Mouse (Mus musculus) cerebellum, postnatal 25 days (tissue): ENCODE data around the gene Pbxip1.
A peak's percentile ranks its signal among the peaks of the same experiment; 100 is the strongest.

Experiments
- DNase-seq, 2 experiments: peaks; one replicate each; pipeline ENCODE4 v3.0.0; 2021; ENCODE audit warnings: mixed read lengths in 2 of 2

Gene Pbxip1

DNA sequence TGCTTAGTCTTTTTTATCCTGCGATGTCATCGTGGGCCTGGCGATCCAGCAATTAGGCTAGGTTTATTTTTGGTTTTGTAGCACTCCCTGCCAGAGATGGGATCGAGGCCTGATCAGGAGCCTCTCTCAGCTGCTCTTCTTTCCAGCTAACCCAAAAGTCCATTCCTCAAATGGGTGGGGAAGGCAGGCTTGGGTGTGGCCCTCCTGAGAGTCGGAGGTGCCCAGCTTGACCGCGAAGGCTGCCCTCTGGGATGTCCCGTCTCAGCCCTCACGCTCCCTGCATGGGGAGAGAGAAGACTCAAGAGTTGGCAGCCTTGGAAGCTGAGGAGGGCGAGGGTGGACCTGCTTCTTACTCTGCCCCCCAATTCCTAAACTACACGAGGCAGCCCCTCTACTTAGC lies 2.0 kb upstream of the Pbxip1 start:
- no peak for DNase-seq

DNA sequence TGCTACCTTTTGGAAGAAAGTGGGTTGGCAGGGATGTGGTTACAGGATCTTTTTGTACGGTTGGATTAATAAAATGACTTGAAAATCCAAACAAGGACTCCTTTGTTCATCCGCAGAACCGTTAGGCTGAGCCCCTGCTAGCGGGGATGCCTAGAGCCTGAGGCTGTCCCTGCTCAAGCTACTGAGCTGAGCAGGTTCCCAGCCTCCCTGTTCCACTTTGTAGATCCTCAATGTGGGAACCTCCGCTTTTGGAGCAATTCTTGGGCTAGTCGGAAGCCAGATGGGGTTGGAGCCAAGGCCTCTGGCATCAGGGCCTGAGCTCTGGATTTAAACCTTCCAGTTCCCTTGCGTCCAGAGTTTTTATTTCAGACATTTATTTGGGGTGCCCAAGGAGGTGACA lies 1.5 kb upstream of the Pbxip1 start:
- no peak for DNase-seq

- DNase-seq: no peak
These were observed 763 bp downstream of the Pbxip1 start for GRCm38 (mm10) chr3:89437269-89437668.

DNA sequence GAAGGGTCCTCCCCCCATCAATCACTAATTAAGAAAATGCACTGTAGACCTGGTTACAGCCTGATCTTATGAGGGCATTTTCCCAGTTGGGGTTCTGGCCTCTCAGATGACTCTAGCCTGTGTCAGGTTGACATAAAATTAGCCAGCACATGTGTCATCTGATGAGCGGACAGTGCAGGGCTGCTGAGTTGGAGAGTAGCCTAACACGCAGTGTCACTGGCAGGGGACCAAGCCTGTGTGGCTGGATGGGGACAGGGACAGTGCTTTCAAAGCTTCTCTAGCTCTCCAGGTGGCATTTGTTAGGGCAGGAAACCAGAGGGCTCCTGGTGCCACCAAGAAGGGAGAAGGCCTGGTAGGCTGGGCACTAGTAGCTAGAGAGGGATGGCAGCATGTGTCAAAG lies 4.2 kb downstream of the Pbxip1 start:
- no peak for DNase-seq

DNA sequence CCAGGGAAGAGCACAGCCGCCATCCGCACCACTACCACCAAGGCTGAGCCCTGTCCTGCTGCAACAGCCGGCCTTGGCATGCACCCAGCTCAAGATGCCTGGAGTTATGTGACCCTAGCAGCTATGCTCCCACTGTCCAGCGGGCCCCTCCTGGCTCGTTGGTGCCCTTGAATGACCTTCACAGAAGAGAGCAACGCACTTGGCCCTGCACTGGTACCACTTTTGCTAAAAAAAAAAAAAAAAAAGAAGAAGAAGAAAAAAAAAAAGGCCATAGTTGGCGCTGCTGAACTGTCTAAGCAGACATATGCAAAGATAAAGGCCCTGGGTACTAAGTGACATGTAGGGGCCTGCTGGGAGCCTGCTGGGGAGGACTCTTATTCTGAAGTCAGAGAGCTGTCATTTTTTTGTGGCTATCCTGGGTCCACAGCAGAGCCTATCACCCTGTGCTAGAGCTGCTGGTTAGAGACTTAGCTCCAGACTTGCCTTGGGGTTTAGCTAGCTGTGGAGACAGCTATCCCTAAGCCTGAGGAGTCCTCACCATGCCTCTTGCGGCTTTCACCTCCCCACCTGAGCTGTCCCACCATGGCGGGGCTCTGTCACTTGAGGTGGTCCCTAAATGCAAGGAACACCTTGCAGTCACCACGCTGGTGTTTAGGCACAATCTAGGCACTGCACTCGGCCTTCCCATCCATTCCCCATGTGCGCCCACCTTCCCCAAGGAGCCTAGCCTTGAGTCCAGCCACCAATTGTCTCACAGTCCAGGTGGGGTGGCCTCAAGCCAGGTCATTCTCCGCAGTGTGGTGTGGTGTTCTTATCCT lies 12.4 kb downstream of the Pbxip1 start:
- DNase-seq: peak; percentile 26 to 62

DNA sequence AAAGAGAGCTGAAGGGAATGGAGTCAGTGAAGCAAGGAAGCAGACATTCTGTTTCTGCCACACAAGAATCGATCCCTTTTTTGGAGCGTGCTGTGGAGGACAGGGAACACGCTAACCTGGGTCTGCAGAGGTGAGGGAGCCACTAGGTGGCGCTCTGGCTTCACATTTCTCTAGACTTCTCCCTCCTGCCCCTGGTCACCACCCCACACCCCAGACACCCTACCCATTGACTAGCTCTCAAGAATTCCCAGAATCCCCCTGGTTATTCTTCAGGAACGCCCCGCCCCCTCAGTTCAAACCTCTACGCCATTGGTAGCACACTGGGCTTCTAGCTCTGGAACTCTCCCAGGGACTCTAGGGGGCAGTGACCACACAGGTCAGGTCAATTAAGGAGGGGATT lies 13.0 kb downstream of the Pbxip1 start:
- peak; percentile 83 to 88 for DNase-seq

GRCm38 (mm10) chr3:89451916-89452315 lies 15.4 kb downstream of the Pbxip1 start:
- no peak for DNase-seq

DNA sequence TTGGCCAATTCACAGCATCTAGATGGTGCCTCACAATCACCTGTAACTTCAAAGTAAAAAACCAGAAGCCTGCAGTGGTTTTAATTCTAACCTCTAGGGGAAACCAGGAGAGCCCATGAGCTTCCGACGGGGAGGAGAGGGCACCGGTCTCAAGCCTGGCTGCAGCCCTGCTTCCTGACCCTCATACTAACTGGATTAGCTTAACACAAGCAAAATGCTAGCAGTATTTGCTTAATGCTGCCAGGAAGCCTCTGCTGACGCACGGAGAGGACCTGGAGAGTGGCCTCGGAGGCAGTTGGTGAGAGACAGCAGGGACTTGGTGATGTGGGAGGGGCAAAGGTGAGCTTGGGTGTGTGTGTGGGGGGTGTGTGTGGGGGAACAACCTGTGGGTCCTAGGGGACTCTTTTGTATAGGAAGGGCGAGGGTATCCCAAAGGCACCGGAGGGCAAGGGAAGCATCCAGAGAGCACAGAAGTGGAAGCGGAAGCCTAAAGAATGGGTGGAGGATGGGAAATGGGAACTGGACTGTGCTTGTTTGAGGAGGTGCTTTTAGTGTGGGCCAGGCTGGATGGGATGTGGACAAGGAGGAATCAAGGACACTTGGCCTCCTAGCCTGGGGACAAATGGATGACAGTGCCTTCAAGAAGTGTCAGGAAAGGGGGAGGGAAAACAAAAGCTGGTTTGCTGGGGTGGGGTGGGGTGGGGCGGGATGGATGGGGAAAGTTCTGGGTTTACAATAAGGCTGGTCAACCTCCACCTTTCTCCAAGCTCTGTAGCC lies 18.1 kb downstream of the Pbxip1 start, which contains the start of gene Pmvk:
TSS of gene Pmvk (plus strand) at position 141 of the 777 bp plus-strand sequence.
- DNase-seq: no peak

GRCm38 (mm10) chr3:89455786-89456285 lies 19.3 kb downstream of the Pbxip1 start:
- DNase-seq: no peak

DNA sequence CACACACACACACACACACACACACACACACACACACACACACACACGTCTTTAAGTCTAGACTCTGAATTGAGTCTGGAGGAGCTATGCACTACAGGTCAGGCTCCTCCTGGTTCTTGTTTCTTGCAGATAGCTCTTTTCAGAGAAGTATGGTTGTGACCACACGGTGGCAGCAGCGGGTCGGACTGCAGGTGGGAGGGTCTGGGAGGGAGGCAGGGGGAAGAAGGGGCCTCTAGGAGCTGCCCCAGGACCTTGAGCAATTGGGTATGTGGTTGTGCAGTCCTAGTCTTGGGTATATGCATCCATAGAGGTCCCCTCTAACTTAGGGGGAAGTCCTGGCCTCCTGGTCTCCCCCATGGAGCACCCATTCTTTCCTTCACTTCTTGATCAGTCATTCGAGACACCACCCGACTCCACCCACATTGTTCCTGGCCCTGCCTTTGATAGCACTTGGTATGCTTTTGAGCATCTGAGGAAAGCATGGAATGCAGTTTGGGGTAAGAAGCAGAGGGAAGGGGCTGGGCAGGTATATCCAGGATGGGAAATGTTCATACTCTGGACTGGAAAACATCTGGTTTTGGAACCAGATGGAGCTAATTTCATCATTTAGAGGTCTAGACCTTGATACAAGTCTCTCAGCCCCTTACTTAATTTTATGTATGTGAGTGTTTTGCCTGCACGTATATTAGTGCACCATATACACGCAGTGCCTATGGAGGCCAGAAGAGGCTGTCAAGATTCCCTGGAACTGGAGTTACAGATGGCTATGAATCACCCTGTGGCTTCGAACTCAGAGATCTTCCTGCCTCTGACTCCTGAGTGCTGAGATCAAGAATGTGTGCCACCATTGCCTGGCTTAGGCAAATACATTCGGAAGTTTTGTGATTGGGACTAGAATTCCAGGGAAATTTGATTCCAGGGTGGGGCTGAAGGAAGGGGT lies 20.5 kb downstream of the Pbxip1 start:
- peak; percentile 67 to 84 for DNase-seq

DNA sequence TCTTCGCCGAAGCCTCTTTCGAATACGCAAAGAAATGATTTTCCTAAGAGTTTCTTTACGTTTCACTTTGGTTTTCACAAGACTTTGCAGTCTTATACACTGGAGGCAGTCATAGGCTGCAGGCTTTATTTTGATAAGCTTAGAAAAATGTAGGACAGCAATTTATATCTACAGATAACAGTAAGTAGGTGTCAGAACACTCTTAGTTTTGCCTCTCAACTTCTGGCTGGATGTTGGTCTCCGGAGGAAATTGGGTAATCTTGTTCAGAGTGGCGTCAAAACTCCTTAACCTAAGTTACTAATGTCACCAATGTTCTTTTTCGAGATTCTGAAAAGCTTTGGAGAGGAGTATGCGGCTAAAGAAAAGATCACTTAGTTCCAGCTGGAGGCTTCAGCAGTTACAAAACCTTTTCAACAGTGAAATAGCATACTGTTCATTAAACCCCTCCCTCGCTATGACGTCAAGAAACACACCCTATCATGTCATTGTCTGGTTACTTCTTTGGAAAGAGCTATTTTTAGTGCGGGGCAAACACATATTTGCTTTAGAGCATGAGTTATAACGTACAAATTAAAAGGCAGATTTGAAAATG lies 22.0 kb downstream of the Pbxip1 start:
- peak in 1 of 2 experiments; percentile 31 for DNase-seq

- DNase-seq: peak; percentile 91 to 97
These were observed 22.7 kb downstream of the Pbxip1 start for GRCm38 (mm10) chr3:89458965-89459807.

GRCm38 (mm10) chr3:89468268-89468667 lies 31.8 kb downstream of the Pbxip1 start:
- DNase-seq: no peak

GRCm38 (mm10) chr3:89472280-89472679 lies 35.8 kb downstream of the Pbxip1 start:
- DNase-seq: no peak

GRCm38 (mm10) chr3:89473838-89474237 lies 37.3 kb downstream of the Pbxip1 start:
- no peak for DNase-seq

DNA sequence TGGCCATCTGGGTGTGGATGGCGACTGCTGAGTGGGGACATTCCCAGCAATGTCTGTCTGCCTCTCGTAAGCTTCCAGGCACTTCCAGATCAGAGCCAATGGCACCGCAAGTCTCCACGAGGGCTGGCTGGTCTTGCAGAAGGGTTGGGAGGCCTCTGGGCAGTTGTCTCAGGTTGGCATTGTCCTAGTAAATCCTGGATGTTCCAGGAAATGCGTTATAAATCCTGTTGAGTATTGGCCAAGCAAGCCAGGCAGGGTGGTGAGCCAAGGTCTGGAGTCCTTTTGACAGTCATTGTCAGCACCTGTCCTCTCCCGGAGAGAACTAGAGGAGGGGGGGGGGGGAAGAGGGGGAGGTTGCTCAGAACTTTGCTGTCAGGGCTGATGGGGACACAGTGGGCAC lies 42.5 kb downstream of the Pbxip1 start:
- no peak for DNase-seq

DNA sequence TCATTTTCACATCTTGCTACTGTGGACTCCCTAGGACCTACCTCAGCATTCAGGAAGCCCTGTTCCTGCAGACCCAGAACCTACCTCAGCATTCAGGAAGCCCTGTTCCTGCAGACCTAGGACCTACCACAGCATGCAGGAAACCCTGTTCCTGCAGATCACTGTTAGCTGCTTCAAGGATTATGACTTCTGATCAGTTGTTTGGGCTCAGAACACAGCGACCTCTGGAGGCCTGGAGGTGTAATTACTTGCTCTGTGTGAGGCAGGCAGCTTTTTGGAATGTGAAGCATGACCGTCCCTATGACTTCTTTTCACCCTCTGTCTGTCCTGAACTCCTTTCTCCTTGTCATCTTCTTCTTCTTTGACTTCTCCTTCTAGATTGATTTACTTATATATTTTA lies 45.0 kb downstream of the Pbxip1 start:
- no peak for DNase-seq

- DNase-seq: no peak
These were observed 45.7 kb downstream of the Pbxip1 start for GRCm38 (mm10) chr3:89482249-89482648.

DNA sequence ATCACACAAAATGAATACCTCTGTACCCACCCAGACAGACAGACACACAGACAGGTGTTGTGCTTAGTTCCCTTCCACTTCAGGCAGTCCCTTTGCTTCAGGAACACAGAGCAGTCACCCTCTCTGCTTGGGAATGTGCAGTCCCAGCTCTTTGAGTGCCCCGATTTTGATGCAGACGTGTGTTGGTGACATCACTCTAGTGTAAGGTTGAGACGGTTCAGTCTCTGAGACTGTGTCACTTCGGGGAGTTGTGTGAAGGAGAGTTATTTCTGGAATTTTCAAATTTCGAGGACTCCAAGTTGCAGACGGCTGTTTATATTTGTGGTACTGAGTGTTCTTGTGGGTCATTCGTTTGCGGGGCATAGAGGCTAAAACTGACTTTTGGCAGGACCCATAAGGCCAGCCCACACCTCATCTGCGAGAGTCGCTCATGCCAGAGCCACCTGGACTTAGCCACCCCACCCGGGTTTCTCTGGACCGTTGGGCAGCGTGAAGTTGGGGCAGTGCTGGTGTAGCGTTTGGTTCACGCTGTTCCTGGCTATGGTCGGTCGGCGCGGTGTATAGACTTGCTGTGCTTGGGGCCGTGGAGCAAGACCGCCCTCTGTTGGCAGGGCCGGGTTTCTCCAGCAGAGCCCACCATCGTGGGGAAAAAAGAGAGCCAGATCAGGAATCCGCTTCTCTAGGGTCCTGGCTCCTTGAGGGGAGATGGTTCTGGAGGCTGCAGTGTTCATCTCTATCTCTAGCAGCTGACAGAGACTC lies 48.4 kb downstream of the Pbxip1 start:
- peak; percentile 68 to 77 for DNase-seq

DNA sequence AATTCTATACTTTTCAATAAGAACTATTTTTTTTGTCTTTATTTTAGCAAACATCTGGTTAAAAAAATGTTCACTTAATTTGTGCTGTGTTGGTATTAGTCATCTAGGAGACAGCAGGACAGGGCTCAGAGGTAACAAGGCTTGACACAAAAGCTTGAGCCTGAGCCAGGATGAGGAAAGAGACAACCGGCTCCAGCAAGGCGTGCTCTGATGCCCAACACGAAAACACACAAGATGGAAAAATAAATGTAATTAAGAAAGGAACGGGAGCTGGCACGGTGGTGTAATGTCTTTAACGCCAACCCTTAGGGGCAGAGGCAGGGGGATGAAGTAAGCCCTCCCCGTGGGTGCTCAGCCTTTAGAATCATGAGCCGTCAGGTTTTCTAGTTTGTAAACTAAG lies 49.6 kb downstream of the Pbxip1 start:
- no peak for DNase-seq
